Mouse (Mus musculus): Measurements from ENCODE around the gene March4.

- TF ChIP-seq TAL1 (IDR thresholded peaks at IDR 0.05; ENCODE audit: low read length), result no peak
- TF ChIP-seq GATA1 (IDR thresholded peaks at IDR 0.05; ENCODE audit: low read length), result no peak
Observed at GRCm38 (mm10) chr1:72507670-72508069, 29.1 kb downstream of the March4 start.
